Mouse (Mus musculus) CH12.LX (cell line): ENCODE results near the gene Mpzl1. TPM values are rescaled to one million over a fixed set of nuclear protein-coding genes. Genes with fewer than 3 reads are reported as not detected.

Experiments
- DNase-seq: peaks from one replicate; pipeline ENCODE4 v3.0.0-alpha.2; 2013; ENCODE audit errors: extremely low read depth
- H3K27ac ChIP-seq: 2 replicates; pipeline ENCODE4 v1.5.1; 2012; ENCODE audit warnings: low read depth, mild to moderate bottlenecking, control low read depth, moderate library complexity; ENCODE audit not compliant: insufficient read depth
- H3K27me3 ChIP-seq: replicated peaks from 2 replicates; pipeline ENCODE3; 2012; ENCODE audit warnings: inconsistent platforms
- H3K36me3 ChIP-seq, 2 experiments: replicated peaks in 1 of 2; 2 replicates each; pipeline versions ENCODE3 to v1.6.1; 2012; ENCODE audit warnings: inconsistent platforms in 1 of 2, low read length in 1 of 2, mild to moderate bottlenecking in 1 of 2, mixed read lengths in 1 of 2, moderate library complexity in 1 of 2; ENCODE audit not compliant: control insufficient read depth in 1 of 2, insufficient read depth in 1 of 2
- H3K4me1 ChIP-seq, 2 experiments: 2 replicates each; pipeline ENCODE4 v1.6.1; 2012; ENCODE audit warnings: inconsistent platforms in 1 of 2, moderate library complexity in 1 of 2; ENCODE audit not compliant: insufficient read depth in 2 of 2, control insufficient read depth in 1 of 2
- H3K4me2 ChIP-seq: 2 replicates; pipeline ENCODE4 v1.6.1; 2012; ENCODE audit warnings: low read depth, mild to moderate bottlenecking, control low read depth; ENCODE audit not compliant: poor library complexity, insufficient read depth, severe bottlenecking
- H3K4me3 ChIP-seq, 3 experiments: fragments of 150-350 bp in 1 of 3; sonication (generic) in 1 of 3; replicated peaks in 1 of 3; 2 replicates each; pipeline versions ENCODE3 to v1.5.1; 2011 to 2012; ENCODE audit warnings: low read depth in 2 of 3, low read length in 2 of 3, mild to moderate bottlenecking in 2 of 3, moderate library complexity in 2 of 3, control low read depth in 1 of 3, improper control_type of control experiment in 1 of 3, inconsistent platforms in 1 of 3, mixed read lengths in 1 of 3; ENCODE audit not compliant: poor library complexity in 1 of 3
- H3K79me2 ChIP-seq: replicated peaks from 2 replicates; pipeline ENCODE4 v1.6.1; 2012; ENCODE audit warnings: mild to moderate bottlenecking, moderate library complexity; ENCODE audit not compliant: control insufficient read depth, poor library complexity, insufficient read depth, severe bottlenecking; ENCODE audit errors: extremely low read depth
- H3K9ac ChIP-seq: 2 replicates; pipeline ENCODE4 v1.6.1; 2012; ENCODE audit warnings: low read depth, mild to moderate bottlenecking, control low read depth, moderate library complexity; ENCODE audit not compliant: insufficient read depth
- H3K9me3 ChIP-seq: replicated peaks from 2 replicates; pipeline ENCODE3; 2012; ENCODE audit warnings: low read length, inconsistent platforms, mixed read lengths
- BHLHE40 ChIP-seq: IDR thresholded peaks from 2 replicates; pipeline ENCODE4 v1.6.1; 2011; ENCODE audit warnings: mild to moderate bottlenecking, low read depth, low read length, improper control_type of control experiment
- CHD1 ChIP-seq: IDR thresholded peaks from 2 replicates; pipeline ENCODE4 v1.6.1; 2012; ENCODE audit warnings: low read depth, low read length, improper control_type of control experiment, inconsistent platforms
- CHD2 ChIP-seq: IDR thresholded peaks from 2 replicates; pipeline ENCODE4 v1.6.1; 2011; ENCODE audit warnings: low read length, improper control_type of control experiment
- E2F4 ChIP-seq: IDR thresholded peaks from 2 replicates; pipeline ENCODE4 v1.6.1; 2011; ENCODE audit warnings: low read depth, low read length, improper control_type of control experiment; ENCODE audit not compliant: insufficient replicate concordance
- ELF1 ChIP-seq: IDR thresholded peaks from 2 replicates; pipeline ENCODE4 v1.6.1; 2014; ENCODE audit warnings: low read depth, mild to moderate bottlenecking, inconsistent platforms, low read length, improper control_type of control experiment
- EP300 ChIP-seq: IDR thresholded peaks from 2 replicates; pipeline ENCODE4 v1.6.1; 2011; ENCODE audit warnings: low read length, improper control_type of control experiment
- ETS1 ChIP-seq: conservative IDR thresholded peaks from 2 replicates; pipeline ENCODE4 v1.6.1; 2012; ENCODE audit warnings: low read depth, mild to moderate bottlenecking, inconsistent platforms, low read length, improper control_type of control experiment, moderate library complexity
- HCFC1 ChIP-seq: IDR thresholded peaks from 2 replicates; pipeline ENCODE4 v1.6.1; 2012; ENCODE audit warnings: low read depth, mild to moderate bottlenecking, inconsistent platforms, low read length, improper control_type of control experiment
- IRF4 ChIP-seq: IDR thresholded peaks from 2 replicates; pipeline ENCODE4 v1.6.1; 2014; ENCODE audit warnings: low read depth, mild to moderate bottlenecking, inconsistent platforms, low read length, improper control_type of control experiment
- JUN ChIP-seq: IDR thresholded peaks from 2 replicates; pipeline ENCODE4 v1.6.1; 2011; ENCODE audit warnings: low read depth, mild to moderate bottlenecking, low read length, improper control_type of control experiment, moderate library complexity; ENCODE audit not compliant: insufficient read depth
- JUND ChIP-seq: conservative IDR thresholded peaks from 2 replicates; pipeline ENCODE4 v1.6.1; 2011; ENCODE audit warnings: low read depth, low read length, improper control_type of control experiment
- KAT2A ChIP-seq: IDR thresholded peaks from 2 replicates; pipeline ENCODE4 v1.6.1; 2012; ENCODE audit warnings: low read length, improper control_type of control experiment, inconsistent platforms; ENCODE audit not compliant: insufficient replicate concordance
- MAFK ChIP-seq: IDR thresholded peaks from 2 replicates; pipeline ENCODE4 v1.6.1; 2011; ENCODE audit warnings: low read length, improper control_type of control experiment; ENCODE audit not compliant: insufficient replicate concordance
- MAX ChIP-seq: IDR thresholded peaks from 2 replicates; pipeline ENCODE4 v1.6.1; 2011; ENCODE audit warnings: low read length, improper control_type of control experiment
- MAZ ChIP-seq: IDR thresholded peaks from 2 replicates; pipeline ENCODE4 v1.6.1; 2012; ENCODE audit warnings: low read depth, mild to moderate bottlenecking, inconsistent platforms, low read length, improper control_type of control experiment, moderate library complexity
- MEF2A ChIP-seq: IDR thresholded peaks from 2 replicates; pipeline ENCODE4 v1.6.1; 2014; ENCODE audit warnings: low read depth, mild to moderate bottlenecking, inconsistent platforms, low read length, improper control_type of control experiment, borderline replicate concordance
- MXI1 ChIP-seq: IDR thresholded peaks from 2 replicates; pipeline ENCODE4 v1.6.1; 2011; ENCODE audit warnings: mild to moderate bottlenecking, low read depth, low read length, improper control_type of control experiment
- MYC ChIP-seq: IDR thresholded peaks from 2 replicates; pipeline ENCODE4 v1.6.1; 2011; ENCODE audit warnings: low read depth, mild to moderate bottlenecking, improper control_type of control experiment, low read length
- NELFE ChIP-seq: IDR thresholded peaks from 2 replicates; pipeline ENCODE4 v1.6.1; 2011; ENCODE audit warnings: low read depth, low read length, improper control_type of control experiment
- NRF1 ChIP-seq: IDR thresholded peaks from 2 replicates; pipeline ENCODE4 v1.6.1; 2014; ENCODE audit warnings: low read depth, mild to moderate bottlenecking, inconsistent platforms, low read length, improper control_type of control experiment, moderate library complexity
- POLR2A ChIP-seq: IDR thresholded peaks from 2 replicates; pipeline ENCODE4 v1.6.1; 2011; ENCODE audit warnings: low read depth, mild to moderate bottlenecking, improper control_type of control experiment, low read length
- RAD21 ChIP-seq: IDR thresholded peaks from 2 replicates; pipeline ENCODE4 v1.6.1; 2011; ENCODE audit warnings: low read depth, mild to moderate bottlenecking, low read length, improper control_type of control experiment, moderate library complexity
- RCOR1 ChIP-seq: conservative IDR thresholded peaks from 2 replicates; pipeline ENCODE4 v1.6.1; 2012; ENCODE audit warnings: low read depth, mild to moderate bottlenecking, inconsistent platforms, low read length, improper control_type of control experiment
- SIN3A ChIP-seq: IDR thresholded peaks from 2 replicates; pipeline ENCODE4 v1.6.1; 2012; ENCODE audit warnings: low read length, improper control_type of control experiment, inconsistent platforms
- TBP ChIP-seq: conservative IDR thresholded peaks from 2 replicates; pipeline ENCODE4 v1.6.1; 2011; ENCODE audit warnings: low read depth, low read length, improper control_type of control experiment
- TCF12 ChIP-seq: IDR thresholded peaks from 2 replicates; pipeline ENCODE4 v1.6.1; 2014; ENCODE audit warnings: low read depth, mild to moderate bottlenecking, inconsistent platforms, low read length, improper control_type of control experiment
- UBTF ChIP-seq: IDR thresholded peaks from 2 replicates; pipeline ENCODE4 v1.6.1; 2012; ENCODE audit warnings: low read depth, mild to moderate bottlenecking, inconsistent platforms, low read length, improper control_type of control experiment, moderate library complexity
- USF1 ChIP-seq: IDR thresholded peaks from 2 replicates; pipeline ENCODE4 v1.6.1; 2014; ENCODE audit warnings: low read depth, mild to moderate bottlenecking, inconsistent platforms, low read length, improper control_type of control experiment
- ZKSCAN1 ChIP-seq: IDR thresholded peaks from 2 replicates; pipeline ENCODE4 v1.6.1; 2012; ENCODE audit warnings: low read depth, inconsistent platforms, low read length, improper control_type of control experiment, borderline replicate concordance
- ZMIZ1 ChIP-seq: IDR thresholded peaks from 2 replicates; pipeline ENCODE4 v1.6.1; 2012; ENCODE audit warnings: low read depth, mild to moderate bottlenecking, inconsistent platforms, low read length, improper control_type of control experiment
- dilution Hi-C: fragments of 300-500 bp; cut with MboI; formaldehyde crosslinking; loops from 2 replicates; pipeline ENCODE4 v1.14.3; 2020; ENCODE audit warnings: low sequenced_read_pairs; ENCODE audit not compliant: extremely low pct_unique_long_range_greater_than_20kb, extremely low pct_ligation_motif_present
- in situ Hi-C: fragments of 300-500 bp; cut with MboI; formaldehyde crosslinking; loops from 3 replicates; pipeline ENCODE4 v1.14.3; 2019; ENCODE audit warnings: low sequenced_read_pairs, low pct_ligation_motif_present, low pct_unique_long_range_greater_than_20kb, mixed read lengths
- polyA plus RNA-seq: library from polyadenylated mRNA; unstranded; fragments of >175 nt; gene quantifications from 2 replicates; pipeline ENCODE4 v1.2.1, GENCODE M21; 2012; ENCODE audit warnings: low read depth; ENCODE audit not compliant: insufficient read length
- total RNA-seq, 2 experiments: library from RNA; depleted of rRNA; stranded (reverse); fragments of 300-350 nt in 1 of 2; fragments of >200 nt in 1 of 2; gene quantifications; 2 replicates each; pipeline ENCODE4 v1.2.3; 2012 to 2014

Gene Mpzl1
- total RNA-seq (2012; rRNA removed) = 5.0 and 6.5 TPM in 2 replicates
- 2.0 and 2.8 TPM in 2 replicates for total RNA-seq (2014; rRNA removed)
- 6.2 and 6.7 TPM in 2 replicates for polyA plus RNA-seq

- in situ Hi-C loops = loop anchor here (5.0 to 25.0 kb wide), 2 partner anchors 37 to 353 kb away; no protein-coding TSS in a partner anchor
Observed at GRCm38 (mm10) chr1:165634151-165634884, at the start of gene Mpzl1. TSS of gene Mpzl1 (minus strand) at chr1:165634538.

GRCm38 (mm10) chr1:165682056-165682853, 47.9 kb upstream of the Mpzl1 start:
- no peak overlapping the region for H3K9ac ChIP-seq
- dilution Hi-C loops (no loop called here), in situ Hi-C loops (no loop called here)
- H3K27me3 ChIP-seq = no peaks in the 10 kb centered on the region
- H3K27ac ChIP-seq = no peak overlapping the region
- peaks cover 9 to 94% of the 10 kb centered on the region in 2 experiments for H3K36me3 ChIP-seq
- H3K4me3 ChIP-seq = no peak overlapping the region
- TF ChIP-seq E2F4 = no peak
- no peak for TF ChIP-seq MAX
- no peak for TF ChIP-seq RCOR1
- no peak for TF ChIP-seq HCFC1
- no peak for TF ChIP-seq RAD21
- TF ChIP-seq ZKSCAN1 = no peak
- no peak for TF ChIP-seq KAT2A
- no peak for TF ChIP-seq JUND
- TF ChIP-seq JUN = no peak
- H3K4me1 ChIP-seq = peaks cover 0 to 16% of the 10 kb centered on the region in 2 experiments; a peak in 2 of 4 replicates
- DNase-seq = no peak
- H3K4me2 ChIP-seq = no peak overlapping the region
- no peaks in the 10 kb centered on the region for H3K9me3 ChIP-seq
- H3K79me2 ChIP-seq = no peaks in the 10 kb centered on the region; the same call in 1 of the 2 replicates

More at GRCm38 (mm10) chr1:165634151-165634884, at the start of gene Mpzl1:
- no peaks in the 10 kb centered on the region for H3K9me3 ChIP-seq
- DNase-seq = peak; percentile 95
- peak within 1 kb of the TSS; percentile 49 for H3K9ac ChIP-seq
- peak within 1 kb of the TSS; percentile 51 to 78 (median 71) for H3K4me3 ChIP-seq
- H3K4me2 ChIP-seq = peak within 1 kb of the TSS; percentile 72
- peaks cover 0 to 10% of the 10 kb centered on the region in 2 experiments; a peak in 2 of 4 replicates for H3K4me1 ChIP-seq
- H3K79me2 ChIP-seq = no peaks in the 10 kb centered on the region
- TF ChIP-seq HCFC1 (no peak), NRF1 (peak; percentile 39; the same call in 1 of the 2 replicates), EP300 (0 out of 2 replicates have a peak, but pooled peaks have one; percentile 11), MEF2A (0 out of 2 replicates have a peak, but pooled peaks have one; percentile 29), POLR2A (peak; percentile 78), ZMIZ1 (peak; percentile 78), RAD21 (no peak), JUND (no peak), RCOR1 (0 out of 2 replicates have a peak, but pooled peaks have one; percentile 38), TBP (peak; percentile 51; the same call in 1 of the 2 replicates), UBTF (0 out of 2 replicates have a peak, but pooled peaks have one; percentile 22), ETS1 (no peak), MAFK (no peak), IRF4 (peak; percentile 53), NELFE (peak; percentile 86), MXI1 (peak; percentile 79), MAX (peak; percentile 69; the same call in 1 of the 2 replicates), BHLHE40 (peak; percentile 26; the same call in 1 of the 2 replicates), MYC (no peak), USF1 (no peak), TCF12 (peak; percentile 77; the same call in 1 of the 2 replicates), CHD1 (no peak), KAT2A (no peak), SIN3A (peak; percentile 63), CHD2 (peak; percentile 87), E2F4 (no peak), ELF1 (0 out of 2 replicates have a peak, but pooled peaks have one; percentile 30), MAZ (peak; percentile 91)
- TF ChIP-seq, all 38 proteins: peak for 18
- dilution Hi-C loops = no loop called here
- Histone ChIP-seq H3K27ac (no peak within 1 kb of the TSS), H3K36me3 (no peaks in the 10 kb centered on the region), H3K27me3 (no peaks in the 10 kb centered on the region)
